Mouse (Mus musculus) B cell, adult 67 days (primary cell): ENCODE results near the gene Col15a1. TPM values are rescaled to one million over a fixed set of nuclear protein-coding genes. Genes with fewer than 3 reads are reported as not detected.

Experiments used
- total RNA-seq, 2 experiments: library from RNA; stranded (reverse); gene quantifications; 4 replicates each; pipeline ENCODE4 v1.2.4; 2023

The Col15a1 gene
- under 1 TPM; 0.29 to 0.33 TPM for total RNA-seq

GRCm38 (mm10) chr4:47207969-47208420 lies at the start of gene Col15a1:
Col15a1 (plus strand) TSS chr4:47208161.

GRCm38 (mm10) chr4:47352803-47353388 lies 144.9 kb downstream of the Col15a1 start, which contains the start of gene Tgfbr1:
Tgfbr1 (plus strand) TSS chr4:47353222.

Other genes with a start within 250 kb of the Col15a1 start
- gene Gabbr2, start 216.3 kb upstream of the Col15a1 start, total RNA-seq, result not detected
- gene Anks6, start 150.7 kb upstream of the Col15a1 start, total RNA-seq, result not detected
- 10 to 100 TPM; 11.4 to 12.3 TPM for gene Galnt12, start 116.3 kb upstream of the Col15a1 start, total RNA-seq
- 10 to 100 TPM; 35.5 to 36.3 TPM for gene Tgfbr1, start 145.1 kb downstream of the Col15a1 start, total RNA-seq